Mouse (Mus musculus): Measurements from ENCODE around the gene Taar9.
A peak's percentile ranks its signal among the peaks of the same experiment; 100 is the strongest.
"Not testable (repeated sequence)": the region's sequence is repeated elsewhere in the genome, so short reads cannot be mapped to it uniquely, and the experiment has no call there.

Taar9 gene

GRCm38 (mm10) chr10:24109434-24109833, at the start of gene Taar9:
Gene Taar9, minus strand, starts transcription at chr10:24109534.
- not testable (repeated sequence) for DNase-seq

DNA sequence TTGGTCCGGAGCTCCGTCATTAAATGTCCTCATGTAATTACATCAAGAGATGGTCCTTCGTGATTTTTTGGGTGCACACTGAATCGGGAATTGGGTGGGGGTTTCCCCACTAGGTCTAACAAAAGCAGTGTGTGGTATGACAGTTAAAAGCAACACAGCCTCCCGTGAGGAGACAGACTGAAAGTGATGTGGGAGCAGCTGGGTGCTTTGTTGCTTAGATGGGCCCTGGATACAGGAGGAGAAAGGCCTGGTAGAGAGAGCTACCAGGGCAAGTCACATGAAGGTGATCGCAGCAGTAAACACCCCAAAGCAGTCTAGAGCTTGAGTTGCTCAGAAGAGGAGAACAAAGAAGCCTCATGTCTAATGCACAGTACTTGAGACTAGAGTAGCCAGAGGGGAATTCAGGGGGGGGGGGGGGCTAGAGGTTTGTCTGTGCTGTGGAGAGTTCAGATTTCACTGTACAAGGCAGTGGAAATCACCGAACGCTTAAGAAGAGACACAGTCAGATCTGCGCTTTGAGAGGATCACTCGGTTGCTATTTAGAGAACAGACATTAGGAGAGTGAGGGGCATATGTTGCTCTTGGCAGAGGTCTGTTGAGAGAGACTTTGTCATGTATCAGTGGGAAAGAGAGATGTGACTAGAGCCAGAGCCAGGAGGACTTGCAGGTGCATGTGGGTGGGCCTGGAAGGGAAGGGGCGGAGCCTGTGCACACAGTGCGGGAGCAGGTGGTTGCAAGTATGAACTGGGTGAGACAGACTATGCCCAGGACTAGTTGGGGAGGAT, 49.3 kb upstream of the Taar9 start:
- DNase-seq: no peak

GRCm38 (mm10) chr10:24150086-24150485, 40.8 kb upstream of the Taar9 start:
- no peak for DNase-seq

DNA sequence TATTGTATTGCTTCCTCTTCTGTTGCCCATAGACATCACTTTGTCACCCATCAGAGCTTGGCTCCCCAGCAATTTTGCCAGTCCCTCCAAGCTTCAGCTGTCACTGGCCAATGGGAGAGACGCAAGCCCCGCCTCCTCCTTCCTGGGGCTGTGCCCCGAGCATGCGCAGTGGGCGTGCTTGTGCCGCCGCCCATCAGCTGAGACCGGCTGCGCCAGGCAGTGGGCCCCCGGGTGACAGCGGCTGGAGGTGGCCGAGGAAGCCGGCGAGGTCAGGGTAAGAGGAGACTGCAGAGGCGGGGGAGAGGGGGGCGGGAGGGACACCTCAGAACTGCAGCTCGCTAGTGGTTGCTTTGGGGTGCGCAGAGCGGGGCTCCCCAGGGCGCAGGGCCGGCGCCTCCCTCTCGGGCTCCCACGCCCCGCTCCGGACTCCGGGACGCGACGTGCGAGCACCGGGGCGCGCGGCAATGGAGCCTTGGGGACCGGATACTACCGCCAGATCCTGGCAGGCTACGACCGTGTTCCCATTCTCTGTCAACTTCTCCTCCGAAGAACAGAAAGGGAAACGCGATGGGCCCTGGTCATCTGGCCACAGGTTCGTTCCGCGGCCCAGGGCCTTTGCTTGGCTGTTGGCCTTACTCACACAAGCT, 39.9 kb upstream of the Taar9 start, which contains the start of gene Stx7:
TSS of gene Stx7 (plus strand) at position 168 of the 647 bp plus-strand sequence.
- DNase-seq: peak; percentile 93

DNA sequence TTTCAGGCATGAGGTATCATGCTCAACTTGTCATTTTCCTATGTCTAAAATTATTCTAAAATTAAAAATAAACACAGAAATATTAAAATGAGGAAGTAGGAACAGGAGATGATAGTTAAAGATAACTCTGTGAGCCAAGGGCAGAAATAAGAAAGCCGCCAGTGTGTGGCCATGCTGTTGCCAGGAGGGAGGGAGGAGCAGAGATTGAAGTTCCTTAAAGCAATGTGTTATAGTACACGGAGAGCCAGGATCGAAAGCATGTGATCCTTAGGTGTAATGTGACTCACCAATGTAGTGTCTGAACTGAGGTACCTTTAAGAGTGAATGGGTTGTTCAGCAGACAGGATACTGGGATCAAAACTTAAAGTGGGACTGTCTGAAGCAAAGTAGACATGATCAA, 33.4 kb upstream of the Taar9 start:
- DNase-seq: no peak

DNA sequence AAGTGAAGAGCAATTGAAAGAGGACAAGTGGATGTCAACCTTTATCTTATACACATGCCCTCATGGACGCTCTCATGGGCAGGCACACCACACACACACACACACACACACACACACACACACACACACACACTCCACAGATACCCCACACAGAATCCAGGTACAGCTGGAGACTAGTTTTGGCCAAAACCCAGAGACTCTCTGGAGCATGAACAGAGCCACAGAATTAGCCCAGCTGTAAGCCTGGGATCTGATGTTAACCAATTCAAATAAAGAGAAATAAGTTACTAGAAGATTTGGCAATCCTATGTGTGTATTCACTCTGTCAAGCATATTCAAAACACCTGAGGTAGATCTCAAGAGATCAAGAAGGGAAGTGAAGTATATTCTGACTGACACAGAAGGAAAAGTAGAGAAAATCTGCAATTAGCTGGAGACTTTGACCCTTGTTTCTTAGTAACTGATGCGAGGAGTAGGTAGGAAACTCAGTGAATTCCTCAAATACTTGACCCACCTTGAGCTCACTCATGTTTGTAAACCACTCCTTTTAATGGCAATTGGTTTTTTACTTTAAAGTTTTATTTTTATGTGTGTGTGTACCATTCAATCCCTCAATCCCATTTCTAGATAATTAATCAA, 29.4 kb upstream of the Taar9 start:
- no peak for DNase-seq

DNA sequence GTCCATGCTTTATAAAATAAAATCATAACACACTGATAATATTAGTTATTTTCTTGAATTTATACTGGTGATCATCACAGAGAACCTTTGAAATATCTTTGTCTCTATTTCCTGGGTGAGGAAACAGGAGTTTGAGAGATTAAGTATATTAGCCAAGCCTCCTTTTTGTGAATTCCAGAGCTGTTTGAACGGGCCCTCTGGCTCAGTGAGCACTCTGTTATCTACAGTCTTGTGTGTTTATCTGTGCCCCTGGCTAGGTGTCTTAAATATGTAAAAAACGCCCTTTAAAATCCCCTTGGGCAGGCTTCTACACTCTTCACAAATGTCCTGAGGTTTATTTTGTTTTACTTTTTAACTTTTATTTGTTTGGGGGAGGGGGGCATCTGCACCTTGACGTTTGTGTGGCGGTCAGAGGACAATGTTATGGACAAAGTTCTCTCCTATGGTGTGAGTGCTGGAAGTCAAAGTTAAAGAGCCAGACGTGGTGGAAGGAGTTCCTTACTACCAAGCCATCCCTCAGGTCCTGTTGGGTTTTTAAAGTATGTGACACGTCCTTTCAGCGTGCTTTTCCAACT, 24.8 kb upstream of the Taar9 start:
- DNase-seq: no peak

DNA sequence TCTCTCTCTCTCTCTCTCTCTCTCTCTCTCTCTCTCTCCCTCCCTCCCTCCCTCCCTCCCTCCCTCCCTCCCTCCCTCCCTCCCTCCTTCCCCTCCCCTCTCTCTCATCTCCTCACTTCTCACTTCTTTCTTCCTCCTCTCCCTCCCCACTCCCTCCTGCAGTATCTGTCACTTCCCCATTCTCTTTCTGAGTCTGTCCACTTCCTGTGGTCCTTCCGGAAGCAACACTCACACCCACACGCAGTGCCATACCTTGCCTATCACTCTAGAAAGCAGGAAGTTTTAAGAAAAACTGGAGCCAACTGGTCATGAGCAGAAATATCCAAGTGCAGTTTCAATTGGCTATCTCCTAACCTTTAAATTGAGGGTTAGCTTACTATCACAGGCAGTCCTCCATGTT, 23.8 kb upstream of the Taar9 start:
- DNase-seq: no peak

- no peak for DNase-seq
These were observed 22.9 kb upstream of the Taar9 start for GRCm38 (mm10) chr10:24132273-24132672.

GRCm38 (mm10) chr10:24131451-24132262, 22.3 kb upstream of the Taar9 start:
- DNase-seq: no peak

GRCm38 (mm10) chr10:24111116-24111778, 1.9 kb upstream of the Taar9 start:
- no peak for DNase-seq

DNA sequence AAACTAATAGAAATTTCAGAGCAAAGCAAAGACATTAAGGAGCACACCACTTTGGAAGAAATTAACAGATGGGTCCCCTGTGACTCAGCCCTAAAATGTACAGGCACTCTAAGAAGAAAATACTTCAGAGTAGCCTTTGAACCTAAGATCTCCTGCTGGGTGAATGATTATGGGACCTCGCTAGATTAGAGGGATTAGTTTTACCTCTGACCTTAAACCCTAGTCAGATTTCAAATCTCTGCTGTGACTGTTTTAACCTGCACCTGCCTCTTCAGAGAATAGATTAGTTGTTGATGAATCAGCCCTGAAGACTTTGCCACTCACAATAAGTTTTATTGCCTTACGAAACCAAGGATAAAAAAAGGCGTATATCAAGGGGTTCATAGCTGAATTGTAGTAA, 1.1 kb downstream of the Taar9 start:
- no peak for DNase-seq

DNA sequence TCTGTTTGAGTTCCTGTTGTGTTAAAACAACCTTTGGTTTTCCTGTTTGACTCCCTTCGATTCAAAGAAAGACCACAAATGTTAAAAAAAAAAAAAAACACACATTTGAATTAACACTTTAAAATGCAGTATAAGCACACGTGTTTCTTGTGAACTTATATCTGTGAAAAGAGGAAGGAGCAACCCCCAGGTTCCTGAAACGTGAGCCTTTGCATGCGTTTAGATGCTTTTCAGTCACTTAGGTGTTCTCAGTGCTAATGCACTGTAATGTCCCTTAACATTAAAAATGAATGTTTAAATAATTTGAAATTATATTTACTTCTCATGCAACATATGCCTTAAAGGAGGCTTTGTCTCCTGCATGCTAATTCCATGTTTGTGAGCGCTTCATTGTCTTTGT, 1.6 kb downstream of the Taar9 start:
- no peak for DNase-seq

- not testable (repeated sequence) for DNase-seq
These were observed 6.0 kb downstream of the Taar9 start for GRCm38 (mm10) chr10:24103299-24103698.

- not testable (repeated sequence) for DNase-seq
These were observed 7.5 kb downstream of the Taar9 start, which contains the start of gene Taar8c for GRCm38 (mm10) chr10:24101812-24102211. Gene Taar8c, minus strand, starts transcription at chr10:24101912.

DNA sequence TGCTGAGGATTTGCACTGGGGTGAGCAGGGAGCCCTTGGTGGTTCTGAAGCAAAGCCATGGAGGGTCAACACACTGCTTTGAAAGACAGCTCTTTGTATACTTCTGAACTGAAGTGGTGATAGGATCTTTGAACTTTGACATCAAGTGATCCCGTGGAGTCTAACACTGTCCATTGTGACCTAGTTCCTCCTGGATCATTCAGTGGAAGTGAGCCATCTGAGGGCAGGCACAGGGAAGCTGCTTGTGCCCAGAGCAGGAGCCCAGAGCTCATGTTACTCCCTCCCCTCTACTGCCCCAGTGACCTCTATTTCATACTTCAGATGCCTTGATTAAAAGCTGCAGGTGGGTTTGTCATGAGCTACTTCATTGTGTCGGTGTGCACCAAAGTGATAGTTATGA, 12.3 kb downstream of the Taar9 start:
- not testable (repeated sequence) for DNase-seq

- DNase-seq: no peak
These were observed 17.1 kb downstream of the Taar9 start, which contains the start of gene Taar8b for GRCm38 (mm10) chr10:24092194-24092593. Gene Taar8b, minus strand, starts transcription at chr10:24092294.

GRCm38 (mm10) chr10:24087168-24087567, 22.2 kb downstream of the Taar9 start:
- DNase-seq: no peak

GRCm38 (mm10) chr10:24086555-24086954, 22.8 kb downstream of the Taar9 start:
- no peak for DNase-seq

DNA sequence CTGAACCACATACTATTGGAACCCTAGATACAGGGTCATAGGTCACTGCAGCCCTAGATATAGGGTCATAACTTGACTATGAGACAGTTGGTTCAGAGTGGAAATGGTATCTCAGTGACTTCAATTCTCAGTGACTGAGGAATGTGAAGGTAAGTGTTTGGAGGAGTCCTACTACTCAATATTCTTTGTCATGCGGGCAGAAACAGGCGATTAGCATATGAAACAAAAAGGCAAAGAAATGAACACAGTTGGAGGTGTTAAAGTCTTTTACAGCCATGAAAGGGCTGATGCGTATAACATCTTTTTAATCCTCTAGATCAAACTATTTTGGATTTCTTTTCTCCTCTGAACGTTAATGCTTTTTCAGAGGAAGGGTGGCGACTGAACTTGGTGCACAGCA, 23.4 kb downstream of the Taar9 start:
- DNase-seq: no peak

DNA sequence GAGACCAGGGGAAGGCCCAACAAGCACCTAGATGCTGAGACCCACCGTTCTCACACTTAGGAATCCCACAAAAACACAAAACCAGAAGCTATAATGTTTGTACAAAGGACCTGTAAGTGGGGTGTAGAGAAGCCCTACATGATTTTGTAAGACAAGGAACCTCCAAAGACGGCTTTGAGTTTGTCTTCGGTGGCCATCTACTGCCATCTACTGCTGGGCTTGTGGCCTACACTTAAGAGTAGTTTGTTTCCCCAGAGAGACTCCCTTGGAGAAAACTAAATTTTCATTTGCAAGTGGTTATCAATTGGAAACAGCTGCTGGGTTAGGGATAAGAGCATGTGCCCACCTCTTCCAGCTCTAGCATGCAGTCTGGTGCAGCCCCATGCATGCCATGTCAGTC, 29.2 kb downstream of the Taar9 start:
- peak; percentile 21 for DNase-seq

- not testable (repeated sequence) for DNase-seq
These were observed 33.1 kb downstream of the Taar9 start, which contains the start of gene Taar8a for GRCm38 (mm10) chr10:24076200-24076599. Gene Taar8a, plus strand, starts transcription at chr10:24076500.

Data from right cerebral cortex, postnatal 25 days (tissue).